Mouse (Mus musculus) adipocyte (in vitro differentiated cells): Measurements from ENCODE around the gene Zfp64.
A peak's percentile ranks its signal among the peaks of the same experiment; 100 is the strongest.

Experiments used
- DNase-seq: peaks from one replicate; pipeline ENCODE4 v3.0.0-alpha.2; 2016; ENCODE audit warnings: low spot score

Zfp64 gene

GRCm38 (mm10) chr2:168948506-168948905, 6.9 kb downstream of the Zfp64 start:
- DNase-seq = no peak

DNA sequence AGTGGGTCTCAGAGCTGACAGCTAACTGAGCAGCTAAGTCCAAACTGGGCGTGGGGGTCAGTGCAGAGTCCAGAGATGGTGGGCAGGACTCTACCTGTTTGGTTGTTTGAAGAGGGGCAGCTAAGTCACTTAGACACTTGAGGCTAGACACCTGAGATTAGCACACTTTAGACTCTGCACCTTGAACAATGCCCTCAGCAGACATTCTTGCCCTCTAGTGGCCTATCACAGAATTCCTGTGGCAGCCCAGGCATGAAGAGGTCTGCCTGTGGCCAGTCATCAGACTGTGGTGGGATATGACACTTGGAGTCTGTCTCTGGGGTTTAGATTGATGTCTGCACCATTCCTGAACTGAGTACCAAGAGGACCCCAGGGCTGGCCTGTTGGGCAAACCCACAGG, 7.7 kb downstream of the Zfp64 start:
- no peak for DNase-seq

- DNase-seq = no peak
Observed at GRCm38 (mm10) chr2:168944011-168944410, 11.4 kb downstream of the Zfp64 start.

GRCm38 (mm10) chr2:168939941-168940340, 15.4 kb downstream of the Zfp64 start:
- no peak for DNase-seq

- DNase-seq = no peak
Observed at GRCm38 (mm10) chr2:168939261-168939933, 16.0 kb downstream of the Zfp64 start.

- DNase-seq = no peak
Observed at GRCm38 (mm10) chr2:168936896-168937295, 18.5 kb downstream of the Zfp64 start.

- no peak for DNase-seq
Observed at GRCm38 (mm10) chr2:168935165-168935564, 20.2 kb downstream of the Zfp64 start.

DNA sequence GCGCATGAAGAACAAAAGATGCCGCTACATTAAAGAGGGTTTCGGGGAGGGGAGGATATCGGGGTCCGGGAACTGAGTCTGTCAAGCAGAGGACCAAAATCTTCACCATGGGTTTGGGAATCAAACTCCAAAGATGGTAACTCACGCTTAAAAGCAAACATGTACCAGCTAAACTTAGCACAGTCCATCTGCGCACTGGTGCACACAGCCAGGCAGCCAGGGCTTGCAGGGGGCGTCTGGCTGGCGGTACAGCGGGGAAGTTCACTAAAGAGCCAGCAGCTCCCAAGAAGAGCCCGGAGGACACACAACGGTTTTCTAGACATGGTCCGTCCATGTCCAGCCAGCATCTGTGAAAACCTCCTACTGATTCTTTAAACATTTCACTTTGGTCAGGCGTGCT, 23.7 kb downstream of the Zfp64 start:
- DNase-seq = no peak

GRCm38 (mm10) chr2:168929691-168930090, 25.7 kb downstream of the Zfp64 start:
- peak; percentile 78 for DNase-seq

DNA sequence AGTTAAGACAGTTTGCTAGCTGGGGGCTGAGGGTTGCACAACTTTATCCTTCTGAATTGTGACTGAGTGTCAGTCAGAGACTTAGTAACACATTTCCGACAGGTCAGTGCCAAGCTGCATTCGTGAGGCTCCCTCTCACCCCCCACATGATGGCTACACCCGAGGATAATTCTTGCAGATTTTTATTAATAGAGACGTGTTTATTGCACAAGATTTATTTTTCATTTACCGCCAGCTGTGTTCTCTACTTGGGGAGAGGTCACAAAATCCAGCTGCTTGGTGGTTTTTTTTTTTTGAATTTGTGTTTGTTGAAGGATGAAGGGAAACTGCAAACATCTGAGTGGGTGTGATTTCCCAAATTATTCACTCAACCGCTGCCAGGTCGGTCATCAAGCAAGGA, 28.0 kb downstream of the Zfp64 start:
- DNase-seq = peak; percentile 55

DNA sequence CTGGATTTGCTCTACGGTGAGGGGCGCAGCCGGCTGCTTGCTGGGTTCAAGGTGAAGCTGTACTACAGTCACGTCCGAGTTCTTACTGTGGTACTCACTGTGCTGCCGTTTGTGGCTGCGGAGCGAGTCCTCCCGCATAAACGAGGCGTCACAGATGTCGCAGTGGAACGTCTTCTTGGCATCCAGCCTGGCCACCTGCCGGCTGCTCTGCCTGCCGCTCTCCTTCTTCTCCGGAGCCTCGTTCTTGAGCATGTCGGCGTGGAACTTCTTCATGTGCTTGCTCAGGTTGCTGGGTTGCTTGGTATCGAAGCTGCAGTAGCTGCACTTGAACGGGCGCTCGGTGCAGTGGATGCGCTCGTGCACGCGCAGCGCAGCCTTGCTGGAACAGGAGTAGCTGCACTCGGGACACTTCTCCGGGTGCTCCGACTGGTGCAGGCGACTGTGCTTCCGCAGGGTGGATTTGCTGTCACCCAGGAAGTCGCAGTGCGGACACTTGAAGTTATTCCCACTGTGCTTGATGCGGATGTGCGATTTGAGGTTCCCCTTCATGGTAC, 29.1 kb downstream of the Zfp64 start:
- DNase-seq = no peak

- DNase-seq = peak; percentile 75
Observed at GRCm38 (mm10) chr2:168923706-168924105, 31.7 kb downstream of the Zfp64 start.

DNA sequence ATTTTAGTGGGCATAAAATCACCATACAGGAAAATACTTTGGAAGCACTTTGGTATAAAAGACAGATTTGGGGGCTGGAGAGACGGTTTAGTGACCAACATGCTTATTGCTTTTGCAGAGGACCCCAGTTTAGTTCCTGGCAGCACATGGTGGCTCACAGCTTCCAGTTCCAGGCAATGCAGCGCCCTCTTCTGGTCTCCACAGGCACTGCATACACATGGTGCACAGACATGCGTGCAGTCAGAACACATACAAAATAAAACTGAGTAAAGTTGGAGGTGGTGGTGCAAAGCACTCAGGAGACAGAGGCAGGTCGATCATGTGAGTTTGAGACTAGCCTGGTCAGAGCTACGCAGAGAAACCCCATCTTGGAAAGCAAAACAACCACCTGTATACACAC, 32.9 kb downstream of the Zfp64 start:
- DNase-seq = no peak

- DNase-seq = no peak
Observed at GRCm38 (mm10) chr2:168920007-168920406, 35.4 kb downstream of the Zfp64 start.

- DNase-seq = no peak
Observed at GRCm38 (mm10) chr2:168912901-168913721, 42.3 kb downstream of the Zfp64 start.

- DNase-seq = no peak
Observed at GRCm38 (mm10) chr2:168912051-168912891, 43.1 kb downstream of the Zfp64 start.

DNA sequence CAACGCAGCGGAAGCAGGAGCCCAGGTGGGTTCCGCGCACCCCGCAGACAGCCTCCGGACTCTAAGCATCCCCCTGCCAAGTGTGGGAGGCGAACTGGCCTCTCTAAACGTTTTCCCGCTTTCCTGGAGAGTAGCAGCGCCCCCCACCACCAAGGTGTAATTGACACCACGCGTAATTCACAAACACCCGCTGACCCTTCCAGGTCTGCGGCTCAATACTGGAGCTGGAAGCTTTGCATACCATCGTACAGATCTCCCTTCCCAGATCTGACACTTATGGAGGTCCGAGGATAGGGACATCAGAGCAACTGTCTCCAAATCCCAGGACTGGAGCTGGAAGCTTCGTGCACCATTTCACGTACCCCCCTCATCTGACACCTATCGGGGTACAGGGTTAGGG, 43.9 kb downstream of the Zfp64 start:
- no peak for DNase-seq

GRCm38 (mm10) chr2:168906022-168906421, 49.4 kb downstream of the Zfp64 start:
- no peak for DNase-seq

DNA sequence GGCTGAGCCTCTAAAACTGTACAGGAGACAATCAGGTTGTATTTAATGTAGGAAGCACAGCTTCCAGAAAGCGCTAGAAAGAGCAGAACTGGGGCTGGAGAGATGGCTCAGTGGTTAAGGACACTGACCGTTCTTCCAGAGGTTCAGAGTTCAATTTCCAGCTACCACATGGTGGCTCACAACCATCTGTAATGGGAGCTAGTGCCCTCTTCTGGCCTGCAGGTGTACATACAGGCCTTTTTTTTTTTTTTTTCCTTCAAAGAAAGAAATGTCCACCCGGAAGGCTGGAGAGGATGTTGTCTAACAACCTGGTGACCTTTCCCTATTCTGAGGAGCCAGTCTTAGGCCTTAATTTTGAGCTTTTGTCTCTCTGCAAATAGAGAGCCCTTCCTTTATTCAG, 50.5 kb downstream of the Zfp64 start:
- DNase-seq = peak; percentile 27

DNA sequence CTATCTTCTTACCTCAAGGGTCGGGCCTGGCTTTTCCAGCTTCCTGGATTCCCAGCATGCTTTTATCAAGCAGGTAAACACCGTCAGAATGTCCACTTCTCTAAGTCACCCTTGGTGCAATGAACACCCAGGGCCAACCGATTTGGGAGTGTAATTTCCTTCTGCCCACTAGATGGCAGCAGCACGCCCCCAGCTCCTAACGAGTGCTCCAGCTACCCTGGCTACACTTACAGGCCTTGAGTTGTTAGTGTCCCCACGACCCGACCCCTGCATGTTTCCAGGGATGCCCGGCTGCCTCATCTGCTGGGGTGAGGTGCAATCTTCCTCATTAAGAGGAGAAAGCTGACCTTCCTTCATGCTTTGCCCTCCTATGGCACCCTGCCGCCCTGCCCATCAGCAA, 51.2 kb downstream of the Zfp64 start:
- DNase-seq = peak; percentile 77

DNA sequence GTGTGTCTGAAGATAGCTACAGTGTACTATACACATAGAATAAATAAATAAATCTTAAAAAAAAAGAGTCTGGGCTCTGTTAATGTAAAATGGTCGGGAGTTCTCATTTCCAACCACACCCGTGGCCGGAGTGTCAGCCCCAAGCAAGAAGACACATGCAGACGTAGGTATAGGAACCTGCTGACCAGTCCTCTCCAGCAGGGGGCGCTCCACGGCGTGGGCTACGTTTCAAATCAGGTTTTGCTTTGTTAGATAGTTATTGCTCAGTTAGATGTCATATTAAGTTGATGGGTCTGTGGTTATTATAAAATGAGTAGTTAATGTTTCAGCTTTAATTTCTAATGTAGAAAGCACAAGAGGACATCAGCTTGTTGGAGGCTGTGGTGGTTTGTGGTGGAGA, 52.8 kb downstream of the Zfp64 start:
- peak; percentile 26 for DNase-seq

- DNase-seq = peak; percentile 8
Observed at GRCm38 (mm10) chr2:168897906-168898305, 57.5 kb downstream of the Zfp64 start.
